Mouse (Mus musculus) midbrain, embryonic 13.5 days (tissue): ENCODE measurements around the gene Unc5c. TPM values are rescaled to one million over a fixed set of nuclear protein-coding genes. Genes with fewer than 3 reads are reported as not detected.

Experiments
- ATAC-seq: fragments of 200-750 bp; cut with Nextera tagmentation; 2 replicates; pipeline ENCODE4 v1.8.0; 2017; ENCODE audit warnings: mild to moderate bottlenecking, moderate TSS enrichment, moderate library complexity
- H3K27ac ChIP-seq: fragments of 300-500 bp; sonication (generic); 2 replicates; pipeline ENCODE4 v1.5.1; 2015; ENCODE audit warnings: inconsistent platforms, mild to moderate bottlenecking, moderate library complexity
- H3K27me3 ChIP-seq: fragments of 300-500 bp; sonication (generic); 2 replicates; pipeline ENCODE4 v1.6.1; 2015; ENCODE audit warnings: mild to moderate bottlenecking, inconsistent platforms
- H3K36me3 ChIP-seq: fragments of 300-500 bp; sonication (generic); 2 replicates; pipeline ENCODE4 v1.6.1; 2015; ENCODE audit warnings: mild to moderate bottlenecking, inconsistent platforms
- H3K4me1 ChIP-seq: fragments of 300-500 bp; sonication (generic); replicated peaks from 2 replicates; pipeline ENCODE4 v1.6.1; 2015; ENCODE audit warnings: inconsistent platforms
- H3K4me2 ChIP-seq: fragments of 300-500 bp; sonication (generic); replicated peaks from 2 replicates; pipeline ENCODE4 v1.6.1; 2015; ENCODE audit warnings: moderate library complexity, mild to moderate bottlenecking, inconsistent platforms
- H3K4me3 ChIP-seq: fragments of 300-500 bp; sonication (generic); replicated peaks from 2 replicates; pipeline ENCODE4 v1.5.1; 2015; ENCODE audit warnings: mild to moderate bottlenecking, inconsistent platforms
- H3K9ac ChIP-seq: fragments of 300-500 bp; sonication (generic); replicated peaks from 2 replicates; pipeline ENCODE4 v1.6.1; 2015; ENCODE audit warnings: mild to moderate bottlenecking, inconsistent platforms
- H3K9me3 ChIP-seq: fragments of 300-500 bp; sonication (generic); 2 replicates; pipeline ENCODE4 v1.6.1; 2016; ENCODE audit warnings: mild to moderate bottlenecking, inconsistent platforms
- WGBS: fragments of 180-500 bp; shearing (Covaris S2); methylation state at CpG from one replicate; pipeline ENCODE4 v1.1.7; 2015; 5-methylcytosine and 5-hydroxymethylcytosine counted together
- polyA plus RNA-seq: library from polyadenylated mRNA; unstranded; fragments of >200 nt; fragmentation: Nextera tagmentation; extraction: Ambion mirVana; gene quantifications from 2 replicates; pipeline ENCODE4 v1.2.1, GENCODE M21; 2015

Unc5c gene
- polyA plus RNA-seq, 1 experiment from 2014 or later, result 9.9 TPM

DNA sequence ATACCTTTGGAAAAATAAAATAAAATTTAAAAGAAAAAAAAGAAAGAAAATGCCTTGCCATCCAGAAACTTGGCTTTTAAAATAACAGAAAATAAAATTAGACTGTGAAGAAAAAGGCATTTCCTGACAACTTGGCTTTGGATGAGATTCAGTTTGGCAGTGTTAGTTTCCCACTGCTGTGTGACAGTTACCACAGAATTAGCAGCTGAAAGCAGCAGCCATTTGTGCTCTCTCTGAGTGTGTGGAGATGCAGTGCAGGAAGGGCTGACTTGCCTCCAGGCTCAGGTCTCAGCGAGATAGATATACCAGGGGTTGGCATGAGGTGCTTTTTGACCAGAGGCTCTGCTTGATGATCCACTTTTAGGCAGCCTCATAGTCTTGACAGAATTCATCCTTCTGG, 151.7 kb downstream of the Unc5c start:
- no peaks in the 10 kb centered on the region for H3K27me3 ChIP-seq
- H3K9me3 ChIP-seq, result no peaks in the 10 kb centered on the region
- no peaks in the 10 kb centered on the region for H3K4me1 ChIP-seq
- no peaks in the 10 kb centered on the region for H3K36me3 ChIP-seq
- H3K4me3 ChIP-seq, result no peak overlapping the region
- no peak overlapping the region for H3K27ac ChIP-seq
- no peak overlapping the region for H3K9ac ChIP-seq
- WGBS, result 50% methylated on average over 1 of the region's 1 CpGs
- ATAC-seq, result no peak
- no peak overlapping the region for H3K4me2 ChIP-seq

DNA sequence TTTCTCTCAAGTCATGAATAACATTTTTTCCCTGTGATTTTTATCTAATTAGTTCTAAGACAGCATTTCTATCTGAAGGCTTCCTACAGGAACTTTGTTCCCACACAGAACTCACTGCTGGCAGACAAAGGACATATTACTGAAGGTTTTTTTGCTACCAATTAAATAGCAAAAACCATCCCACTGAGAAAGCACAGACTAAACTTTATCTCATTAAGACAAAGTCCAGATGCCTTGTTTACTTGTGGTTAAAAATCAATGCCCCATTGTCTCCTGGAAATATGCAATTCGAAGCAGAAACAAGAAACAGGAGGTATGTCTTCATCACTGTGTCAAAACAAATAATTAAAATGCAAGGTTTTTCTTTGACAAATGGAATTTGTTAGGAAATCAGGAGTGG, 153.7 kb downstream of the Unc5c start:
- no peaks in the 10 kb centered on the region for H3K36me3 ChIP-seq
- no peaks in the 10 kb centered on the region for H3K4me1 ChIP-seq
- H3K4me3 ChIP-seq, result no peak overlapping the region
- no peaks in the 10 kb centered on the region for H3K27me3 ChIP-seq
- no peak overlapping the region for H3K27ac ChIP-seq
- no peak overlapping the region for H3K9ac ChIP-seq
- no peak overlapping the region for H3K4me2 ChIP-seq
- no peak for ATAC-seq
- no peaks in the 10 kb centered on the region for H3K9me3 ChIP-seq
- 70% methylated on average over 1 of the region's 1 CpGs for WGBS

- ATAC-seq, result no peak
- Histone ChIP-seq H3K4me2 (no peak overlapping the region), H3K4me3 (no peak overlapping the region), H3K27me3 (no peaks in the 10 kb centered on the region), H3K36me3 (no peaks in the 10 kb centered on the region), H3K4me1 (no peaks in the 10 kb centered on the region), H3K9ac (no peak overlapping the region), H3K9me3 (no peaks in the 10 kb centered on the region), H3K27ac (no peak overlapping the region)
- WGBS, result 93% methylated on average over 1 of the region's 1 CpGs
Observed at GRCm38 (mm10) chr3:141621496-141621895, 156.5 kb downstream of the Unc5c start.

GRCm38 (mm10) chr3:141626935-141627638, 162.1 kb downstream of the Unc5c start:
- no peak for ATAC-seq
- WGBS, result 83% methylated on average over 1 of the region's 1 CpGs
- H3K4me1 ChIP-seq, result peaks cover 3% of the 10 kb centered on the region; the same call in 1 of the 2 replicates
- H3K4me2 ChIP-seq, result no peak overlapping the region
- no peaks in the 10 kb centered on the region for H3K27me3 ChIP-seq
- H3K9me3 ChIP-seq, result no peaks in the 10 kb centered on the region
- no peaks in the 10 kb centered on the region for H3K36me3 ChIP-seq
- H3K27ac ChIP-seq, result no peak overlapping the region
- H3K9ac ChIP-seq, result no peak overlapping the region
- H3K4me3 ChIP-seq, result no peak overlapping the region

- Histone ChIP-seq H3K36me3 (no peaks in the 10 kb centered on the region), H3K9ac (no peak overlapping the region), H3K4me2 (no peak overlapping the region), H3K27me3 (no peaks in the 10 kb centered on the region), H3K27ac (no peak overlapping the region), H3K4me1 (peaks cover 3% of the 10 kb centered on the region; the same call in 1 of the 2 replicates), H3K4me3 (no peak overlapping the region), H3K9me3 (no peaks in the 10 kb centered on the region)
- ATAC-seq, result no peak
- WGBS, result 81% methylated on average over 5 of the region's 5 CpGs
Observed at GRCm38 (mm10) chr3:141627639-141627977, 162.6 kb downstream of the Unc5c start.

DNA sequence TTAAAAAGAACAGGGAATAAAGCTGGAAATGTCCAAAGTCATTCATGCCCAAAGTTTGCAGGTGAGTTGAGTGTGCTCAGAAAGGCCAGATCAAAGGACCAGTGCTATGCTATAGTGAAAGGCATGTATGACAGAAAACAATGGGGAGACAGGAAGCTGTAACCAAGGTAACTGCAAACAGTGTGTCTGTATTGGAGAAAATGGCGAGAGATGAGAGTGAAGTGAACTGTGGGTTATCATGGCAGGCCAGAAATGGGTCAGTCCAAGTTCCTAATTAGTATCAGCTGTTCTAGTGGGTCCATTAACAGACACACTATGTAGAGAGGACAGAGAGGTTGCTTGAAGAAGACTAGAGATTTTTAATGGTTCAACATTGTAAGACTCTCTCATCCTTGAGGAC, 164.4 kb downstream of the Unc5c start:
- Histone ChIP-seq H3K9me3 (no peaks in the 10 kb centered on the region), H3K4me2 (no peak overlapping the region), H3K4me1 (peaks cover 3% of the 10 kb centered on the region; the same call in 1 of the 2 replicates), H3K36me3 (no peaks in the 10 kb centered on the region), H3K27ac (no peak overlapping the region), H3K27me3 (no peaks in the 10 kb centered on the region), H3K9ac (no peak overlapping the region), H3K4me3 (no peak overlapping the region)
- WGBS, result 17% methylated on average over 1 of the region's 1 CpGs
- ATAC-seq, result 0 out of 2 replicates have a peak, but pooled peaks have one; percentile 43

GRCm38 (mm10) chr3:141637900-141638299, 172.9 kb downstream of the Unc5c start:
- WGBS, result 78% methylated on average over 1 of the region's 1 CpGs
- Histone ChIP-seq H3K9me3 (no peaks in the 10 kb centered on the region), H3K4me1 (0 out of 2 replicates have a peak, but pooled peaks cover 5% of the 10 kb centered on the region), H3K27me3 (no peaks in the 10 kb centered on the region), H3K4me2 (no peak overlapping the region), H3K27ac (no peak overlapping the region), H3K9ac (no peak overlapping the region), H3K36me3 (no peaks in the 10 kb centered on the region), H3K4me3 (no peak overlapping the region)
- no peak for ATAC-seq

DNA sequence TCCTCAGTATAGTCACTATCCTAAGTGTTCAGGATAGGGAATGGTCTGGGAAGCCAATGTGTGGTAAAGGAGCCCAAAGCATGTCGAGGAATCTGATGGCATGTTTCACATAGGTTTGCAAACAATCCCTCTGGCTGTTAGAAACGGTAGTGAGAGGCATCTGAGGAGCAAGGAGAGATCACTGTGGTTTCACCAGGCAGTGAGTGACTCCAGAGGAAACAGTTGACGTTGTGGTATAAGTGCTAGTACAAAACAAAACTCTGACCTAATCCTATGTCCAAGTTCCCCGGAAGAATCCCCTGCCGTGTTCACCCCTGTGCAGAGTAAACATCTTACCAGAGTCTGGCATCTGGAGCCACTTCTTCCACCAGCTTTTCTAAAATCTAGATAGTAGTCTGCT, 179.2 kb downstream of the Unc5c start:
- 78% methylated on average over 5 of the region's 5 CpGs for WGBS
- Histone ChIP-seq H3K27me3 (no peaks in the 10 kb centered on the region), H3K36me3 (no peaks in the 10 kb centered on the region), H3K9ac (no peak overlapping the region), H3K27ac (no peak overlapping the region), H3K4me1 (0 out of 2 replicates have a peak, but pooled peaks cover 5% of the 10 kb centered on the region), H3K4me2 (no peak overlapping the region), H3K9me3 (no peaks in the 10 kb centered on the region), H3K4me3 (no peak overlapping the region)
- no peak for ATAC-seq

- Histone ChIP-seq H3K36me3 (no peaks in the 10 kb centered on the region), H3K9ac (no peak overlapping the region), H3K4me2 (no peak overlapping the region), H3K27ac (no peak overlapping the region), H3K27me3 (no peaks in the 10 kb centered on the region), H3K4me1 (no peaks in the 10 kb centered on the region), H3K4me3 (no peak overlapping the region), H3K9me3 (no peaks in the 10 kb centered on the region)
- ATAC-seq, result no peak
- 95% methylated on average over 2 of the region's 2 CpGs for WGBS
Observed at GRCm38 (mm10) chr3:141646588-141646987, 181.6 kb downstream of the Unc5c start.

DNA sequence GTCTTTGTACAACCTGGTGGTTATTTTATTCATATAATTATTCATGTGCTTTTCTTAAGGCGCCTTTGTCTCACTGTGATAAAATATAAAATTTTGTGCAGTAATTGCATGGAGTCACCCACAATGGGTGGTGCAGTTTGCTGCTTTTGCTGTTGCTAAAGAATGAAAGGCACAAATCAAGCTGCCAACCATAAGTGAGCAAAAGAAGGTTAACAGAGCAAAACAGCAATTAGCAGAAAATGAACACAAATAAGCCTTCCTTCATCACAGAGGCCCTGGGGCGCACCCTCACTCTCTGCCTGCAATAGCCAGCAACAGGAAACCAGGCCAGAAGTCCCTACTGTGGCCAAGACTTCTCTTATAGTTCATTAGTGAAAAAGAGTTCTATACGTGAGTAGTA, 185.6 kb downstream of the Unc5c start:
- WGBS, result 88% methylated on average over 3 of the region's 3 CpGs
- H3K9ac ChIP-seq, result no peak overlapping the region
- no peaks in the 10 kb centered on the region for H3K36me3 ChIP-seq
- no peak overlapping the region for H3K4me2 ChIP-seq
- H3K4me3 ChIP-seq, result no peak overlapping the region
- no peak for ATAC-seq
- H3K27me3 ChIP-seq, result no peaks in the 10 kb centered on the region
- no peaks in the 10 kb centered on the region for H3K9me3 ChIP-seq
- no peak overlapping the region for H3K27ac ChIP-seq
- no peaks in the 10 kb centered on the region for H3K4me1 ChIP-seq

- ATAC-seq, result no peak
- no peaks in the 10 kb centered on the region for H3K27me3 ChIP-seq
- no peak overlapping the region for H3K4me3 ChIP-seq
- H3K27ac ChIP-seq, result no peak overlapping the region
- no peak overlapping the region for H3K9ac ChIP-seq
- no peaks in the 10 kb centered on the region for H3K4me1 ChIP-seq
- 88% methylated on average over 1 of the region's 1 CpGs for WGBS
- no peaks in the 10 kb centered on the region for H3K9me3 ChIP-seq
- H3K4me2 ChIP-seq, result no peak overlapping the region
- H3K36me3 ChIP-seq, result no peaks in the 10 kb centered on the region
Observed at GRCm38 (mm10) chr3:141653915-141654314, 188.9 kb downstream of the Unc5c start.

DNA sequence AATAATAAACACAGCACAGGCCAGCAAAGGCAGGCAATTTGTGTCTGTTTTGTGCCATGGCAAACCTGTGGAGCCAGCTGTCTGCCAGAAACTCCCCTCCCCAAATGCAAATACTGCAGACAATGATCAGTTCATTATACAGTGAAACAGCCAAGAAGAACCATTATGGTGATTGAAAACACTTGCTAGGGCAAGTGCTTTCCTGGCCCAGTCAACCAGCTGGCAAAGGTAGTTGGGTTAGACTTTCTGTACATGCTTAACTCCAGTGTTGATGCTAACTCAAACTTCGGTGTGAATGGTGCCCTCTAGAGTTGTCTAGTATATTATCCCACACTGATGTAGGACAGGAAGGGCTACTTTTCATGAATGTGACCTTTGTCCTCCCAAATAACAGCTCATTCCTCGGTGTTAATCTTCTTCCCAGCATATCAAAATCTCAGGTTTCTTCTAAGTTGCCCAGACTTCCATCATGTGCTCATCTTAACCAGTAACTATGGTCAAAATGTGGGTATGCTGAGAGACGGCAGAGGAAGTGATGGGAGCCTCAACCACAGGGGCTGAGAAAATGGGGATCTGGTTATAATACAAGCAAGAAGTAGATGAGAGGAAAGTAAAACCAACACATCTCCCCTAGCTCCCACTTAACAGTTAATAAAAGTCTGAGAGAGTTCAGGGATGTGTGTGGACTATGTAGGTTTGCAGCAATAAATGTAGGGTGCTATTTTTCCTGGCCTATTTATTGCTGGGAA, 194.2 kb downstream of the Unc5c start:
- Histone ChIP-seq H3K4me2 (no peak overlapping the region), H3K9ac (no peak overlapping the region), H3K9me3 (no peaks in the 10 kb centered on the region), H3K27me3 (no peaks in the 10 kb centered on the region), H3K27ac (no peak overlapping the region), H3K36me3 (no peaks in the 10 kb centered on the region), H3K4me3 (no peak overlapping the region), H3K4me1 (no peaks in the 10 kb centered on the region)
- 80% methylated on average over 3 of the region's 3 CpGs for WGBS
- no peak for ATAC-seq
